Mouse (Mus musculus) midbrain, embryonic 10.5 days (tissue): Measurements from ENCODE around the gene Padi3. TPM values are rescaled to one million over a fixed set of nuclear protein-coding genes. Genes with fewer than 3 reads are reported as not detected.
A peak's percentile ranks its signal among the peaks of the same experiment; 100 is the strongest.

Experiments used
- DNase-seq: peaks from one replicate; pipeline ENCODE4 v3.0.0-alpha.2; 2017; ENCODE audit warnings: low spot score
- H3K27ac ChIP-seq: fragments of 300-500 bp; sonication (generic); replicated peaks from 2 replicates; pipeline ENCODE4 v1.5.1; 2016; ENCODE audit warnings: mild to moderate bottlenecking
- H3K27me3 ChIP-seq: fragments of 300-500 bp; sonication (generic); 2 replicates; pipeline ENCODE4 v1.6.1; 2016; ENCODE audit warnings: low read depth, mild to moderate bottlenecking; ENCODE audit not compliant: poor library complexity, severe bottlenecking
- H3K36me3 ChIP-seq: fragments of 300-500 bp; sonication (generic); 2 replicates; pipeline ENCODE4 v1.6.1; 2016; ENCODE audit warnings: mild to moderate bottlenecking, moderate library complexity
- H3K4me1 ChIP-seq: fragments of 300-500 bp; sonication (generic); 2 replicates; pipeline ENCODE4 v1.6.1; 2016
- H3K4me3 ChIP-seq: fragments of 300-500 bp; sonication (generic); 2 replicates; pipeline ENCODE4 v1.5.1; 2016; ENCODE audit warnings: mild to moderate bottlenecking, moderate library complexity
- H3K9me3 ChIP-seq: fragments of 300-500 bp; sonication (generic); replicated peaks from 2 replicates; pipeline ENCODE4 v1.6.1; 2016; ENCODE audit warnings: mild to moderate bottlenecking
- WGBS: fragments of 180-500 bp; shearing (Covaris S2); methylation state at CpG from one replicate; pipeline ENCODE4 v1.1.7; 2016; 5-methylcytosine and 5-hydroxymethylcytosine counted together
- polyA plus RNA-seq: library from polyadenylated mRNA; unstranded; fragments of >200 nt; fragmentation: Nextera tagmentation; extraction: Ambion mirVana; gene quantifications from 2 replicates; pipeline ENCODE4 v1.2.1, GENCODE M21; 2016

The Padi3 gene
- polyA plus RNA-seq, 1 experiment from 2014 or later, result 0.15 TPM

DNA sequence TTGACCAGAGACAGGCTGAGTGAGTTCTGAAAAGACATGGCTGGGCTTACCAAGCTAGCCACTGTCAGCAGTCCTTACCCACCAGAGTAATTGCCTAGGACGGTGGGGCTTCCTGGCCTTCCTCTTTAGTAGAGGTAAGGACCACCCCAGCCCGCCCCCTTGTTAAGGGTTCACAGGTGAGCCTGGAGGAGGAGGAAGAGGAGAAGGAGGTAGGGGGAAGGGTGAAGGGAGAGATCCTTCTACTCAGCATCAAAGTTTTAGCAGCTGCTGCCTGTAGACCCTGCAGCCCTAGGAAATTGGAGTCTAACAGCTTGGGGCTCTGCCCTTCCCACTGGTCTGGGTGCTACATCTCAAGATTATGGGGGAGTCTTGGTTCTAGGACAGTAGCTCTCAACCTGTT is 67.9 kb downstream of the Padi3 start, which contains the start of gene Padi6:
TSS of gene Padi6 (minus strand) at position 101 of the 400 bp plus-strand sequence.
- Histone ChIP-seq H3K9me3 (no peaks in the 10 kb centered on the region), H3K4me1 (peaks cover 14% of the 10 kb centered on the region), H3K4me3 (no peak within 1 kb of the TSS), H3K36me3 (no peaks in the 10 kb centered on the region), H3K27ac (0 out of 2 replicates have a peak within 1 kb of the TSS, but pooled peaks have one; percentile 28), H3K27me3 (peaks cover 11% of the 10 kb centered on the region; the same call in 1 of the 2 replicates)
- 83% methylated on average over 2 of the region's 2 CpGs for WGBS
- DNase-seq, result no peak

DNA sequence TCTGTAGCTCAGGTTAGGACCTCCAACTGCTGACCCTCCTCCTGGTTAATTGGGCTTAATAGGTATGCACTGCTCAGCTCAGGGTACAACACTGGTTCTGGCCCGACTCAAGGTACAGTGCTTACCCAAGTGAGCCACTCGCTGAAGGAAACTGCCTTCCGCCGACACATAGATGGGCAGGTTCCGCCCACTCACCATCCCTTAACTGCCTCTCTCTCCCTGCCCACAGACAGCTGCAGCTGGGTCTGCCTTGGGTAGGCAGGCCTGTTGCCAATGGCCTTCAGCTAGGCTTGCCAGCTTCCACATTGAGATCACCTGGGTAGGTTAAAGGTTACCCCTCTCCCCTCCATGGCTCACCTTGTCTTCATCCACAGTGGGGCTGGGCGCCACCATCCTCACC is 69.0 kb downstream of the Padi3 start:
- no peaks in the 10 kb centered on the region for H3K36me3 ChIP-seq
- H3K27ac ChIP-seq, result no peak overlapping the region
- H3K27me3 ChIP-seq, result 0 out of 2 replicates have a peak, but pooled peaks cover 1% of the 10 kb centered on the region
- H3K4me3 ChIP-seq, result no peak overlapping the region
- H3K9me3 ChIP-seq, result no peaks in the 10 kb centered on the region
- DNase-seq, result no peak
- peaks cover 14% of the 10 kb centered on the region for H3K4me1 ChIP-seq
- 94% methylated on average over 6 of the region's 6 CpGs for WGBS

DNA sequence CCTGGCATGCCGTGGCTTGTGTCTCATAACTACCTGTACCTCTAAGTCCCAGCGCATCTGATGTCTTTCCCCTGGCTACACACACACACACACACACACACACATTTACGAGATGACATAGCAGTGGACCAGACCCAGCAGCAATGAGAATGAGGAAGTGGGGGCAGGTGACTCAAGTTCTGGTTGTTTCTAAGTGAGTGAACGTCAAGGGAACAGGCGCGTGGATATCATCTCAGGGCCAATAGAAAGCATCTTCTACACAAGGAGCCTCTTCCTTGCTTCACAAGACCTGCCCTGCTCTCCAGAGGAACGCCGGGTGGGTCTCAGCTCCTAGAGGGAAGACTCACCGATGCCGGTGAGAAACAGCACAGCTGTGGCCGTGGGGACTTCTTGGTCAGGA is 69.8 kb downstream of the Padi3 start:
- H3K9me3 ChIP-seq, result no peaks in the 10 kb centered on the region
- peaks cover 14% of the 10 kb centered on the region for H3K4me1 ChIP-seq
- H3K27ac ChIP-seq, result 0 out of 2 replicates have a peak overlapping the region, but pooled peaks have one; percentile 13
- 92% methylated on average over 11 of the region's 11 CpGs for whole genome bisulfite sequencing
- no peaks in the 10 kb centered on the region for H3K27me3 ChIP-seq
- no peaks in the 10 kb centered on the region for H3K36me3 ChIP-seq
- no peak for DNase-seq
- H3K4me3 ChIP-seq, result no peak overlapping the region

Other genes with a start within 250 kb of the Padi3 start
- gene Arhgef10l, start 144.6 kb downstream of the Padi3 start, polyA plus RNA-seq, result 25.1 and 32.4 TPM in 2 replicates
- 32.6 and 35.2 TPM in 2 replicates for gene Rcc2, start 110.1 kb downstream of the Padi3 start, polyA plus RNA-seq
- 0.05 TPM in 1 of 2 replicates, not detected in the other for gene Padi6, start 68.0 kb downstream of the Padi3 start, polyA plus RNA-seq
- gene Padi4, start 36.4 kb downstream of the Padi3 start, polyA plus RNA-seq, result 0.54 and 0.55 TPM in 2 replicates
- gene Padi1, start 35.1 kb upstream of the Padi3 start, polyA plus RNA-seq, result 0.04 and 0.06 TPM in 2 replicates
- 0.15 and 1.4 TPM in 2 replicates for gene Padi2, start 95.7 kb upstream of the Padi3 start, polyA plus RNA-seq
- 429 and 455 TPM in 2 replicates for gene Sdhb, start 150.6 kb upstream of the Padi3 start, polyA plus RNA-seq
- 42.5 and 56.5 TPM in 2 replicates for gene Atp13a2, start 176.2 kb upstream of the Padi3 start, polyA plus RNA-seq
- gene Mfap2, start 199.8 kb upstream of the Padi3 start, polyA plus RNA-seq, result 260 and 321 TPM in 2 replicates
- 10.8 and 11.0 TPM in 2 replicates for gene Crocc, start 249.9 kb upstream of the Padi3 start, polyA plus RNA-seq